Mouse (Mus musculus) kidney, adult 9 months (tissue): ENCODE results near the gene Cyth1.

Experiments
- DNase-seq: peaks from one replicate; pipeline ENCODE4 v3.0.0; 2022

Cyth1 gene

GRCm38 (mm10) chr11:118095004-118095403 is 153.4 kb downstream of the Cyth1 start:
- no peak for DNase-seq

- DNase-seq: no peak
Measured at GRCm38 (mm10) chr11:118091002-118091670, 157.3 kb downstream of the Cyth1 start.

GRCm38 (mm10) chr11:118088896-118089295 is 159.5 kb downstream of the Cyth1 start:
- DNase-seq: no peak

GRCm38 (mm10) chr11:118085961-118086360 is 162.4 kb downstream of the Cyth1 start:
- no peak for DNase-seq

- no peak for DNase-seq
Measured at GRCm38 (mm10) chr11:118085176-118085575, 163.2 kb downstream of the Cyth1 start.

DNA sequence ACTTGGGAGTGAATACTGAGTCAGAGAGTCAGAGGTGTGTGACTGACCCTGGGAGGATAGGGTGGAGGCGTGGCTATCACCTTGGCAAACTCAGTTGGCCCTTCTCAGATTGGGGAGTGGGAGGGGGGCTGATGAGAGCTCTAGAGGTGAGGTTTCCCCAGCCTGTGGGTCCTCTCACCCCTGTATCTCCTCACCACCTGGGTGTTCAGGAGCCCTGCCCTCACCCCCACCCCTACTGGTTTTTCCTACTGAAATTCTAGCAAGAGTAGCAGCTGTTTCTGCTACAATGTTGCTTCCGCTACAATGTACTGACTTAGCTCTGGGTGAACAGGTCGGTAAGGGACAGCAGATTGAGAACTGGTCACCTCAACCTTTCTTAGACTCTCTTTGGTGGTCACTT is 164.1 kb downstream of the Cyth1 start:
- no peak for DNase-seq

- DNase-seq: peak; percentile 53
Measured at GRCm38 (mm10) chr11:118083811-118084210, 164.6 kb downstream of the Cyth1 start.

- DNase-seq: no peak
Measured at GRCm38 (mm10) chr11:118082294-118082693, 166.1 kb downstream of the Cyth1 start.
